Mouse (Mus musculus) NIH3T3 (cell line): ENCODE measurements at regions not wholly inside any gene's neighbourhood (a gene's known extent, or its start where the extent isn't known, plus 50 kb on each side); places are given as distances from the start of the nearest gene placed in this dataset.

Source experiments
- DNase-seq: peaks from one replicate; pipeline ENCODE4 v3.0.0-alpha.2; 2012; ENCODE audit warnings: low read depth

DNA sequence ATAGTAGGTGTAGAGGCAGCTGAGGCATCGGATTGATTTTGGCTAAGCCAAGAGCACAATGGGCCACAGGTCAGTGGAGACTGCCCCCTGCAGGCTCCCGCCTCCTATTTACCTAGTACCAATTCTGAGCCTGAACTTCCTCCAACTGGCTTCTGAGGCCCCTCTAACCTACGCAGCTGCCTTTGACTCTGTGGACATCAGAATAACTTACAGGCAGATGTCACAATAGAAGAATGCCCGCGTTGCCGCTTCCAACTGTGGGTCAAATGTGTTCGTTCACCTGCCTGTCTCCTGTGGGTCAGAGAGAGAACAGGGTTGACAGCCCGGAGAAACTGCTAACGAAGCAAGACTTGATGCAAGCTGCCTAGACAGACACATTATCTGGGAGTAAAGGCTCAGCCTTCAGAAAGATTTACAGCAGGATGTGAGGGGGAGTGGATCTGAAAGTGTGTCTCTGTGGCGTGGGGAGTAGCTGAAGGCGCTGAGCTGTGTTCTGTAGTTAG is 153.2 kb downstream of the Gm10260 start:
- peak; percentile 9 for DNase-seq

- DNase-seq: peak; percentile 82
Measured at GRCm38 (mm10) chr13:97604451-97604850, 156.0 kb downstream of the Gm10260 start.

GRCm38 (mm10) chr13:97601135-97601730 is 159.2 kb downstream of the Gm10260 start:
- DNase-seq: no peak

DNA sequence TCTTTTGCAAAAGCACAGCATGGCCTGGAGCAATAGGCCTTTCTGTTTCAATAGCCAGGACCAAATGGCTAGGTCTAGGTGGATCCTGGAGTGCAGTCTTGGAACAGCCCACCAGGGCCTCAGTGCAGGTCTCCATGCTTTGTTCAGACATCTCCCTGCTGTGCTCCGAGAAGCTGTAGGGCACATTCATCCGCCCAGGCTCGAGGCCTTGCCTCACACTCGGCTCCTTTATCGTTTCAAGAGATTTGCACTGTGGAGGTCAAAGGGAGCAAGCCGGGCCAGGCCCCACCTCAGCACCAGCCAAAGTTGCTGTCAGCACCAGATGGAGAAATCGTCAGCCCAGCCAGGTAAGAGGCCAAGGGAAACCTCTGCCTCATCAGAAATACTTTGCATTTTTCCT is 160.3 kb downstream of the Gm10260 start:
- DNase-seq: no peak

GRCm38 (mm10) chr13:97598507-97599431 is 161.7 kb downstream of the Gm10260 start:
- peak; percentile 28 for DNase-seq

GRCm38 (mm10) chr13:97594851-97595250 is 165.6 kb downstream of the Gm10260 start:
- DNase-seq: peak; percentile 48

- no peak for DNase-seq
Measured at GRCm38 (mm10) chr13:97589626-97590025, 170.8 kb downstream of the Gm10260 start.

DNA sequence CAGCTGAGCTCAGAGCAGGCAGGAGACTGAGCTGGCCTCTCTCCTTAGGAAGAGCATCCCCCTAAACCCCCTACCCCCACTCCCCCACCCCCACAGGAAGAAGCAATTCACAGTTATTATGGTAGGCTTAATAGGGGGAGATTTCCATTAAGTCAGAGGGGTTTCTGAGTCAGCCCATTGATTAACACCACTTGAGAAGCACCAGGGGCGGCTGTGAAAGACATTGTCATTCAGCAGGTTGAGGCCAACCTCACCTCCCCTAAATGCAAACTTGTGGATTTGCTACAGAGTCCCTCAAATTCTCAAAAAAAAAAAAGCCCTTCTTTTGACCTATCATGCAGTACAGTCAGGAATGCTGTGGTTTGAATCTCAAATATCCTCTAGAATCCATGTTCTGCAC is 172.3 kb downstream of the Gm10260 start:
- DNase-seq: no peak

DNA sequence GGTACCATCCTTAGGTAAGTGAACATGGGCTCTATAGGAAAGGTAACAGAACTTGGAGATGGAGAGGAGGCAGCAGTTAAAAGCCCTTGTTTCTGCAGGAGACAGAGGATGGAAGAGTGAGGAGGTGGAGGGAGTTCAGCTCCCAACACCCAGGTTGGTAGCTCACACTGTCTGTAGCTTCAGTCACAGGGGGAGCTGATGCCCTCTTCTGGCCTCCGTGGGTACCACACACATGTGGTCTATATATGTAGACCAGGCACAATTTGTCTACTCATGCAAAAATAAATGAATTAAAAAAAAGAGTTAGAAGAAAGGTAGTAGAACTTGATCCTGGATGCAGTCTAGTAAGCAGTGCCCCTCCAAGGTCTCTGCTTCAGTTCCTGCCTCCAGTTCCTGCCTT is 173.3 kb downstream of the Gm10260 start:
- no peak for DNase-seq

- DNase-seq: no peak
Measured at GRCm38 (mm10) chr13:97584045-97584444, 176.4 kb downstream of the Gm10260 start.

DNA sequence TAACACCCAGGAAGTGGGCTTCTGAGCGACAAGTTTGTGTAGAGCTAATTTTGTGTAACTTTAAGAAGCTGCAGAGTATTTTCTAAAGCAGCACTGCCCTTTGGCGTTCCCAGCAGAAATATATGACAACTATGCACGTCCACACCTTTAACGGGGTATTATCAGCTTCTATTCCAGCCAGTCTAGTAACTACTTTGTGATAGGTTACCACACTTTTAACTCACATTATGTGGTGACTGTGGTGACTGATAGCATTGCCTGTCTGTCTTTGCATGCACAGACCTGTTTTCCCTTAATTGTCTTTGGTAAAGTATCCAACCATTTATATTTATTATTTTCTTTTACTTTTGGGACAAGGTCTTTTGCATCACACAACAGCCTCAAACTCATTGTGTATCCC is 179.1 kb downstream of the Gm10260 start:
- no peak for DNase-seq

DNA sequence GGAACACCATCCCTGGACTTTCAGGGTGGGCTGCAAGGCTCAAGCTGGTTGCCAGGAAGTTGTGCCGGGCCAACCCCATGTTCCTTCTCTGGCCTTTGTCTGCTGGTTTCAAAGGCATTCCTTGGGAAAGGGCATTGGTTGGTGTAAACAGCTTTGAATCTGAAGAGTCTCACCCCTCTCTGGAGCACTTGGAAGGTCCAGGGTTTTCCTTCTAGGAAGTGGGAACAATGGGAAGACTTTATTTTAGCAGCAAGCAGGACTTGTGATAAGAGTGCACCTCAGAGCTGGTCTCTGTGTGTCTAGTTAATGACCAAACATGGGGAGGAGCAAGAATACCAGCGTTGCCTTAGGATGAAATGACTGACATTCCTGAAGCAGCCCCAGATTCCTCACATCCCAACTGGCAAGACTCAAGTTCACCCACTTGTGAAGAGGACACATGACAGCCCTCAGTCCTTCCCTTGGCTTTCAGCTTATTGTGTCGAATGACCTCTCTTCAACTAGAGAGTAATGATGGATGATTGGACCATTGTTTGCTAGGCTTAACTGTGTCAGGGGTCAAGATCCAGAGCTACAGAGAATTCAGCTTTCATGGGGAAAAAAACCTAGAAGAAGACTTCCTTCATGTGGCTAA is 180.1 kb downstream of the Gm10260 start:
- no peak for DNase-seq

- DNase-seq: no peak
Measured at GRCm38 (mm10) chr13:97578595-97578994, 181.8 kb downstream of the Gm10260 start.

- peak; percentile 42 for DNase-seq
Measured at GRCm38 (mm10) chr13:97577081-97577785, 183.2 kb downstream of the Gm10260 start.

- no peak for DNase-seq
Measured at GRCm38 (mm10) chr13:97573601-97574000, 186.8 kb downstream of the Gm10260 start.

- DNase-seq: no peak
Measured at GRCm38 (mm10) chr13:97572352-97572751, 188.1 kb downstream of the Gm10260 start.

- DNase-seq: no peak
Measured at GRCm38 (mm10) chr13:97570009-97570408, 190.4 kb downstream of the Gm10260 start.

DNA sequence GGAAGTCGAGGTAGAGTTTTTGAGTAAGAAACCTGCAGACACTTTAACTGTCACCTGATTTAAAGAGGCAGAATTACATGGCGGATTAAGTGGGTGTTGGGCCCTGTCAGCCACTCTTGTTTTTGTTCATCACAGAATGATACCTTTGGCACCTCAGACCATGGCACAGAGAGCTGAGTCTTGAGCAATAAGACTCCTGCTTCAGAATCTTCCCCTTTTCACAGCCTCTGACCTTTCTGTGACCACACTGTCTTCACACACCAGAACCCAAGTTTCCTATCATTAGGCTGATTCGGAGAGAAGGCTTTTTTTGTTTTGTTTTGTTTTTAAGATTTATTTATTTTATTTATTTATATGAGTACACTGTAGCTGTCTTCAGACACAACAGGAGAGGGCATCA is 192.8 kb downstream of the Gm10260 start:
- no peak for DNase-seq

DNA sequence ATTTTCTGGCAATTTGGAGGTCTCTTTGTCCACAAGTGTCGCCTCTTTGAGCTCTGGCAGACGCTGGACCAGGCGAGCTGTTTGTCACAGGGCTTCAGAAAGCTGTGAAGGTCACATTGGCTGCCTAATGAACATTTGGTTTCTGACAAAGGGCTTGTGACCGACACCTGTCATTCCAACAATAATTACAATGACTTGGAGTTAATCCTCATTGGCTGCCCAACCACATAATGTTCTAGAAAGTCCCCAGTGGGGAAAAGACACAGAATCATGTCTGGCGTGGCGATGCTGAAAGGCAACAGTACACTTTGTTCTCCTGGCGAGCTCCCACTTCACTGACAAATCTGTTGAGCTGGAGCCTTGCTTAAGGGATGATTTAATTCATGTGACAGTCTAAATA is 194.4 kb downstream of the Gm10260 start:
- no peak for DNase-seq

DNA sequence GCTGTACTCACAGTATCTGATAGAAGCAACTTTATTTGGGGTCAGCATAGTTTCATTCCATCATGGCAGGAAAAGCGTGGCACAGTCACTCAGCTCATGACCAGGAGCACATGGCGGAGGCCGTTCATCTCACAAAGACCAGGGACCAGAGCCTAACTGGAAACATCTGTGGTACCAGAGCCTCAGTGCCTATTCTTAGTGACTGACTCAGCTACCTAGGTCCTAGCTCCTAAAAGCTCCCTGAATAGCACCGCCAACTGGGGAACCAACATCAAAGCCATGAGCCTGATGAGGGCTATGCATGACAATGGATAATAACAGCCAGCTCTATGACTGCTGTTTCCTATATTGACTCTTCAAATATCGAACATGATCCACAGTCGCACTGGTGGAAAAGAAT is 198.2 kb downstream of the Gm10260 start:
- DNase-seq: peak; percentile 49

GRCm38 (mm10) chr13:97560789-97561188 is 199.6 kb downstream of the Gm10260 start:
- peak; percentile 28 for DNase-seq
